Mouse (Mus musculus) CD4-positive naive resting alpha-beta T cell, adult 57 days (primary cell): ENCODE data around the gene Ap4e1. TPM values are rescaled to one million over a fixed set of nuclear protein-coding genes. Genes with fewer than 3 reads are reported as not detected.

Experiments
- total RNA-seq: library from RNA; stranded (reverse); gene quantifications from one replicate; pipeline ENCODE4 v1.2.4, GENCODE M21; 2023

Ap4e1 gene
- 31.8 TPM for total RNA-seq

DNA sequence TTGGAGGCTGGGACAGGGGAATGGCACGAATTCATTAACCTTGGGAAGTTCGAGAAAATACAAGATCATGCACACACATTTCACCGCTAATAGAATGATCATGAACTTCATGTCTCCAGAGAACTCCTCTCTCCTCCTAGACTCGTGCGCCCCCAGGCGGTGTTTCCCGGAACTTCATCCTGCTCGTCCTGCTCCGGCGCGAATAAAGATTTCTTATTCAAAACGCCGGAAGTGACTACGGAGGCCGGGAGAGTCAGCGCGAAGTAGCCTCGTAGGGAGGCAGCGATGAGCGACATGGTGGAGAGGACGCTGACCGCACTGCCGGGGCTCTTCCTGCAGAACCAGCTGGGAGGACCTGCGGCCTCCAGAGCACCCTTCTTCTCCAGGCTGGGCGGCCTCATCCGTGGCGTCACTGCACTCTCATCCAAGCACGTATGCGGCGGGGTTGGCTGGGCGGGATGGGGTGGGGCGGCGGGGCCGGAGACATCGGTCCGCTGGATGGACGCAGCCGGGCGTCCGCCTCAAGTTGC lies at the start of gene Ap4e1:
Gene Ap4e1, plus strand, starts transcription at position 249 of the 530 bp plus-strand sequence.

GRCm38 (mm10) chr2:127070435-127070841 lies 61.9 kb downstream of the Ap4e1 start, which contains the start of gene Blvra:
Gene Blvra (plus strand): TSS chr2:127070665.

Other genes with a start within 250 kb of the Ap4e1 start
- gene Usp50, start 225.2 kb upstream of the Ap4e1 start, total RNA-seq: not detected
- 117 TPM for gene Trpm7, start 132.5 kb upstream of the Ap4e1 start, total RNA-seq
- 58.5 TPM for gene Sppl2a, start 75.5 kb upstream of the Ap4e1 start, total RNA-seq
- 14.7 TPM for gene Blvra, start 61.9 kb downstream of the Ap4e1 start, total RNA-seq
- 4.5 TPM for gene Ncaph, start 125.2 kb downstream of the Ap4e1 start, total RNA-seq
- gene Itpripl1, start 134.7 kb downstream of the Ap4e1 start, total RNA-seq: 18.2 TPM
- gene 1810024B03Rik, start 199.6 kb downstream of the Ap4e1 start, total RNA-seq: 1.6 TPM
- 166 TPM for gene Snrnp200, start 199.7 kb downstream of the Ap4e1 start, total RNA-seq
- gene Ciao1, start 239.1 kb downstream of the Ap4e1 start, total RNA-seq: 45.4 TPM
- gene Tmem127, start 239.2 kb downstream of the Ap4e1 start, total RNA-seq: 51.3 TPM